Mouse (Mus musculus) layer of hippocampus, adult 8-10 months (tissue): ENCODE measurements around the gene Pla2g3. TPM values are rescaled to one million over a fixed set of nuclear protein-coding genes. Genes with fewer than 3 reads are reported as not detected.
A peak's percentile ranks its signal among the peaks of the same experiment; 100 is the strongest.

Experiments used
- DNase-seq, 2 experiments: peaks; one replicate each; pipeline ENCODE4 v3.0.0; 2022; ENCODE audit warnings: low spot score in 2 of 2
- total RNA-seq, 4 experiments: library from RNA; stranded (reverse); gene quantifications; 2 replicates each; pipeline ENCODE4 v1.2.4; 2022

Pla2g3 gene
- 1 to 10 TPM in 3 of 4 experiments, under 1 TPM in 1; 0.99 to 1.7 (median 1.5) TPM for total RNA-seq

DNA sequence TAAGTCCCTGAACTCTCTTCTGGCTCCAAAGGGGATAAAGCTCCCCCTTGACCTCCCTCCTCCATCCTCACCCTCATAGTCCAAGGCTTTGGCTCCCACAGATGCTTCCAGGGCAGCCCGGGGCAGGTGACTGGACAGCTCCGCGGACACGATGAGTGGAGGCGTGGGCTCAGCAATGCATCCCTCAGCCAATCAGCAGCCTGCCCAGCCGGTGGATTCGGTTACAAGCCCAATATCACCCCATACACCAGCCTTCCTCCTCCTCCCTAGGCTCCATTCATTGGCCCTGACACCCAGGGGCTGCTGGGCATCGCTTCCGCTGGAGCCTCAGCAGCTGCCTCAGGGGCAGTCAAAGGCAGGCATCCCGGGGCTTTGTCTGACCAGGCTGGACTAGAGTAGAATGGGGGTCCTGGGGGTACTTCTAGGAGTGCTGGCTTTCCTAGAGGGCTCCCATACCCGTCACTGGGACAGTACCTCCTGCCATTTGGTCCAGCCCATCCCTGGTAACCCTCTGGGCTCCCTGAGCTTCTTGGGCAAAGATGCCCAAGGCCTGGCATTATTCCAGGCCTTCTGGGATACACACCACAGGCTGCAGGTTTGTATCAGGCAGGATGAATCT is at the start of gene Pla2g3:
Gene Pla2g3 (plus strand): TSS at position 333 of the 619 bp plus-strand sequence.
- DNase-seq: no peak

DNA sequence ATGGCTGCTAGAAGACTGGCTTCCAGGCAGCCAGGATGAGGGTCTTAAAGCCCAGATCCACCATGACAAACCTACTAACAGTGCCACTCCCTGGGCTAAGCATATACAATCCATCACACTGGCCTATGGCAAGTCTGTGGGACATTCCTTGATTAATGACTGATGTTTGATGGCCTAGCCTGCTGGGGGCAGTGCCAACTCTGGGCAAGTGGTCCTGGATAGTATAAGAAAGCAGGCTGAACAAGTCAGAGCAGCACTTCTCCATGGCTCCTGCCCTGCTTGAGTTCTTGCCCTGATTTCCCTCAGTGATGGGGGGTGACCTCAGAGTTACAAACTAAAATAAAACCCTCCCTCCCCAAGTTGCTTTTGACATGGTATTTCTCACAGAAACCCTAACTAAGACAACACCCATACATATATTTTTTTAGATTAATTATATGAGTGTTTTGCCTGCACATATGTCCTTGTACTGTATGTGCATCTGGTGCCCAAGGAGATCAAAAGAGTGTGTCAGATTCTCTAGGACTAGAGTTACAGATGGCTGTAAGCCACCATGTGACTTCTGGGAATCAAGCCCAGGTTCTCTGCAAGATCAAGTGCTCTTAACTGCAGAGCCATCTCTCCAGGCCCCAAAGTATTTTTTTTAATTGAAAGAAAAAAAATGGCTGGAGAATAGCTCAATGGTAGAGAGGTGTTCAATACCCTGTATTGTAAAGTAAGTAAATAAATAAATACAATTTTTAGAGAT is 46.2 kb upstream of the Pla2g3 start:
- no peak for DNase-seq

DNA sequence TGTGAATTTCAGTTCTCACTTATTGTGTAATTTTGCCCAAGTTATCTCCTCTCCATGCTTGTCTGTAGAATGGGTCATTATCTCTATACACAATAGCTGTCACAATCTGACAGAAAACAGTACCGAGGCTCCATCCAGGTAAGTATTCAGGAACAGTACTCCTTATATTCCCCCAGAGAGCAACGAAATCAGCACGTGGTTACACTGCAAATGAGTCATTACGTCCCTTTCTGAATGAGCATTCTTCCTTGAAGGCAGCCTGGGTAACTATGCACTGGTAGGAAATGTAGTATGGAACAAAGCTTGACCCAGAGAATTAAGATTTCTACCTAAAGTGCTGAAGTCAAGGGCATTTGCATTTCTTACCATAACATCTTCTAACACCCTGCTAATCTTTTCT is 45.4 kb upstream of the Pla2g3 start:
- DNase-seq: no peak

DNA sequence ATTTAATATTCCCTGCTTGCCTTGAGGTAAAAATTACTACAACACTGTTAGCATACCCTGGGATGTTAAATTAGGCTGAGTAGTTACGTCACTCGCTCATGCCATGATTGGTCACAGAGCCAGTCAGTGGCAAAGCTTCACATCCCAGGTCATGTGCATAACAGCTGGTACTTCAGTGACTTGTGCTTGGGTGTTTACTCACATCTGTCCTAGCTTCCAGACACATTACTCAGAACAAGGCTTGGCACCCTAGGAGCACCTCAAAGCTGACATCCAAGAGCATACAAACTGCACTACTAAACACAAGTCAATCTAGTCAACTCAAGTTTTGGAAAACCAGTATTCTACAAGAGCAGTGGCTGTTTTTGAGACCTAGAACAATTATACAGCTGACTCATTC is 45.0 kb upstream of the Pla2g3 start:
- DNase-seq: no peak

GRCm38 (mm10) chr11:3444875-3445274 is 43.2 kb upstream of the Pla2g3 start:
- DNase-seq: no peak

GRCm38 (mm10) chr11:3451701-3452163 is 36.4 kb upstream of the Pla2g3 start:
- no peak for DNase-seq

GRCm38 (mm10) chr11:3452167-3452639 is 35.9 kb upstream of the Pla2g3 start, which contains the start of gene Rnf185:
Gene Rnf185 (minus strand): TSS chr11:3452363.
- DNase-seq: peak; percentile 91 to 92

GRCm38 (mm10) chr11:3452769-3453168 is 35.3 kb upstream of the Pla2g3 start:
- DNase-seq: no peak

GRCm38 (mm10) chr11:3453467-3453866 is 34.6 kb upstream of the Pla2g3 start:
- DNase-seq: no peak

GRCm38 (mm10) chr11:3454506-3454905 is 33.6 kb upstream of the Pla2g3 start:
- no peak for DNase-seq

- DNase-seq: peak; percentile 52 to 75
Measured at GRCm38 (mm10) chr11:3456354-3456753, 31.7 kb upstream of the Pla2g3 start.

DNA sequence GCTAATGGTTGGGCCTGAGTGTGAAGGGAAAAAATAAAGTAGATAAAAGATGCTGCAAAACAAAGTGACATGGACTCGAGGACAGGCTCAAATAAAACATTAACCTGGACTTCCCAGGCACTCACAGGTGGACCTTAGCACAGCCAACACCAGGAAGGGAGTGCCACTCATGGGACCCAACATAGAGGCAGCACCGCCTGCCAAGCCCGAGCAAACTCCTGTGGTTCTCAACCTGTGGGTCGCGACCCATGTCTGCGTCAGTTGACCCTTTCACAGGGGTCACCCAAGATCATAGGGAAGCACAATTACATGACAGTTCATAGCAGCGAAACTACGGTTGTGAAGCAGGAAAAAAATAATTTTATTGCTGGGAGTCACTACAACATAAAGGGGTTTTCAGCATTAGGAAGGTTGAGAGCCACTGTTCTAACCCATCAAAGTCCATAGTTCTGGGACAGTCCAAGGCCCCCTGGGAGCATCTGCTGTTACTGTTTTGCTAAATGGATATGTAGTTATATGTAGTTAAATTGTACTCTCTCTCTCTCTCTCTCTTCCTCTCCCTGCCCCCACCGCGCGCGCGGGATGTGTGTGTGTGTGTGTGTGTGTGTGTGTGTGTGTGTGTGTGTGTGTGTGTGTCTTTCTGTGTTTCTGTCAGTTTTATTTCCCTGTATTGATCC is 29.5 kb upstream of the Pla2g3 start:
- no peak for DNase-seq

DNA sequence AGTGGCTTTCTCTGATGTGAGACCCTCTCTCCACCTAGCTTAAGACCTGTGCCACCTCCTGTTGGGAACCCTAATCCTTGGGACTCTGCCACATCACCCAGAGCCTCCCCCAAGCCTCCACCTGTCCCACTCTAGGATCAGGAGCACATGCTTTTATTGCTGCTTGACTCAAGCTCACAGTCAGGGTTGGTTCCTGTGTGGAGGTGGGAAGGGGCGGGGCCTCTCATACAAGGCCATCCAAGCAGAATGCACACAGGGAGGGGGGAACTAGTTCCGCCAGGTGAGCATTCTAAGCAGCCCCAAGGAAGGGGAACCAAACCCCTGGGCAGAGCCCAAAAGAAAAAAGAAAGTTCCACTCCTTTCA is 29.0 kb upstream of the Pla2g3 start:
- DNase-seq: no peak

DNA sequence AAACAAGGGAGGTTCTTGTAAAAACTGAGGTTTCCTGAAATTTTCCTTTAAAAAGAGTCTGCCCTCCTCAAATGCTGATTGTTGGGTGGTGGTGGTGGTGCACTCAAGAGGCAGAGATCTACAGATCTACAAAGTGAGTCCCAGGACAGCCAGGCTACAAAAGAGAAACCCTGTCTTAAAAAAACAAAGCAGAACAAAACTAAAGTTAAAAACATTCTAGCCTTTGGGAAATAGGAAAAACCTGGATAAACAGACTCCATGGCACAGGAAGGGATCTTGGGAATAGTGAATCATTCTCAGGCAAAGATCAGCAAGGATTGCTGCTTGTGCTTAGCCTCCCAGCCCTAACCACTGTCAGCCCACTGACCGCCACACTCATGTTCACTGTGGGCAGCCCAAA is 25.2 kb upstream of the Pla2g3 start:
- DNase-seq: no peak

- DNase-seq: no peak
Measured at GRCm38 (mm10) chr11:3471448-3471850, 16.6 kb upstream of the Pla2g3 start.

GRCm38 (mm10) chr11:3472484-3472883 is 15.6 kb upstream of the Pla2g3 start:
- peak; percentile 69 to 88 for DNase-seq

GRCm38 (mm10) chr11:3474480-3475115 is 13.5 kb upstream of the Pla2g3 start:
- no peak for DNase-seq

DNA sequence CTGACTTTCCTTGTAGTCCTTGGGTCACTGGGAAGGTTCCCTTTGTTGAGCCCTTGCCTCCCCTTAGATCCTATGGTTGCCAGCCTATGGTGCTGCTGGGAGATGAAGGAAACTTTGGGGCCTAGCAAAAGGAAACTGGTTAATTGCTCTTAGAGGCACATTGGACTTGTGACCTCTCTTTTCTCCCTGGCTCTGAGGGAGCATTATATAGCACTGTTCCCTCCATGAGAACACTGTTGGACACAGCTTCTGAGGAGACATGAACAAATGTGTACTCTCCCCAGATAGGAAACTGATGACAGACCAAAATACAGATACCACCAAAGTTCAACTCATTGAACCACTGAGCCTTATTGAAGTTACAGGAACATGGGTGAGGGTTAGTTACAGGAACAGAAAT is 12.6 kb upstream of the Pla2g3 start:
- no peak for DNase-seq

- DNase-seq: peak; percentile 63 to 67
Measured at GRCm38 (mm10) chr11:3483980-3484642, 4.0 kb upstream of the Pla2g3 start.

- DNase-seq: no peak
Measured at GRCm38 (mm10) chr11:3486349-3486748, 1.7 kb upstream of the Pla2g3 start.

- no peak for DNase-seq
Measured at GRCm38 (mm10) chr11:3489036-3489435, 952 bp downstream of the Pla2g3 start.
